Mouse (Mus musculus): Measurements from ENCODE around the gene Irs2.

The Irs2 gene

DNA sequence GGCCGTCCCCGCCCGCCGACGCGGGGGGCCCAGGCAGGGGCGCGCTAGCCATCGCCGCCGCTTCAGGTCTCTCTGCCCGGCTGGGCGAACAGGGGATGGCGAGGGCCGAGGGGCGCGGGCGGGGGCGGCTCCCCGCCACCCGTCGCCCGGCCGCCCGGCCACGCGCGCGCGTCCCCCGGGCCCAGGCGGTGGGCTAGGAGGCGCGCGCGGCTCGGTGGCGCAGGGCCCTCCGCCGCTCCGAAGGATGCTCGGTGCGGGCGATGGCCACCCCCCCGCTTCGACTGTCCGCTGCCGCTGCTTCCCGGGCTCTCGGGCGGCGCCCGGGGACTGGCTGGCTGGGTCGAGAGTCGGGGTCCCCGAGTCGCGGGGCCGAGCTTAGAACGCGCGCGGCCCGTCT lies at the start of gene Irs2:
Gene Irs2 (minus strand): TSS at position 80 of the 397 bp plus-strand sequence.
- DNase-seq (ENCODE audit: low spot score in 2 of 2): no peak

DNA sequence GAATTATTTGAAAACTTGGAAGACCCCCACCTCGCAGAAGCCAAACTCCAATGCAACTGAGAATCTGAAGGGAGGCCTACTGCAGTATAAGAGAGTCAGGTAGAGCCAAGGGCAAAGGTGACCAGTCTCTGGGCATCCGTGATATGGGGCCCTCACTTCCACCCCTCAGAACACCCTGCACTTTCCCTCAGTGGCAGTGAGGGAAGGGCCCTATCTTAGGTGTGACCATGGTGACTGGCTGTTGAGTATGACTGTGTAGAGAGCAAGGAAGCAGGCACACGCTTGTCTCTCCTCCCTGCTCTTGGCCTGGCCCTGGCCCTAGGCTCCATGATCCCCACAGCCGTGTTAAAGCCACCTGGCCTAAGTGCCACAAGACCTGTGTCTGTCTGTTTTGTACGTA lies 48.4 kb upstream of the Irs2 start:
- no peak for DNase-seq (ENCODE audit: low spot score in 2 of 2)

DNA sequence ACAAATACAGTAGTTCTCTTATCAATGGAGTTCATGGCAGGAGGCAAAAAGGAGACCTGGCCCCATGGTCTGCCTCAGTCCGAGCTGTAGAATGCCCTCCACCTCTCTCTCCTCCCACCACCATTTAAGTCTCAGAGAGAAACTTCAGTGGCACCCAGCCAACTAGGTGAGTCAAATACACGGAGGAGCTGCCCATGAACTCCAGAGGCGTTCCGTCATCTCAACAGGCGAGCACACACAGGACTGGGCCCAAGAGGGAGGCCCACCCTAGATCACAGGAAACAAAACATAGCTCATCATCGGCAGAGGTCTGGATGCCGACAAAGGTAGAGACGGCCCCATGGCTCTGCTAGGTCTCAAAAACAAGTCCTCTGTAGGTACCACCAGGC lies 47.9 kb upstream of the Irs2 start:
- no peak for DNase-seq (ENCODE audit: low spot score in 2 of 2)

DNA sequence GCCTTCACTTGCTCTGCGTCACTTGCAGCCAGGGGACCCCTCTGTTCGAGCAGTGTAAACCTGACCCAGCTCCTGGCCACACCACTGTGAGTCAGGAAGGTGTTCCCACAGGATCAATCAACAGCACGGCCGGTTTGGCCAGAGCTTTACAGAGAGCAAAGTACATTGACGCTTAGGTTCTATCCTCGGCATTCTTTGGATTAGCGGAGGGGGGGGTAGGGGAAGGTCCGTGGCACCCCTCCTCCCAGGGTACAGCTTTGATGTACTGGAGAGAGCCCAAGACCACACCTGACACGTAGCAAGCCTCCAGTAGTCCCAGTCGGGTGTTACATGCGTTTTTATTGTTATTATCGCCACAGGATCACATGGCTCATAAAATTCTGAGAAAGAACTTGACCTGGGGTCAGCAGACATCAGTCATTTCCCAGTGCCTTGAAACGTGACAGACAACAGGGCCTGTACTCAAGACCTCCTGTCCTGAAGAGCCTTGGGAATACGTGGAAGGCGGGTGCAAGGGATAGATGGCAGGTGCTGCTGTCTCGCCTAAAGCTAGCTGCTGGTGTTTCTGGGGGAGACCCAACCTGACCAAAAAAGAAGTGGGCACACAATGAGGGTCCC lies 47.4 kb upstream of the Irs2 start:
- no peak for DNase-seq (ENCODE audit: low spot score in 2 of 2)

DNA sequence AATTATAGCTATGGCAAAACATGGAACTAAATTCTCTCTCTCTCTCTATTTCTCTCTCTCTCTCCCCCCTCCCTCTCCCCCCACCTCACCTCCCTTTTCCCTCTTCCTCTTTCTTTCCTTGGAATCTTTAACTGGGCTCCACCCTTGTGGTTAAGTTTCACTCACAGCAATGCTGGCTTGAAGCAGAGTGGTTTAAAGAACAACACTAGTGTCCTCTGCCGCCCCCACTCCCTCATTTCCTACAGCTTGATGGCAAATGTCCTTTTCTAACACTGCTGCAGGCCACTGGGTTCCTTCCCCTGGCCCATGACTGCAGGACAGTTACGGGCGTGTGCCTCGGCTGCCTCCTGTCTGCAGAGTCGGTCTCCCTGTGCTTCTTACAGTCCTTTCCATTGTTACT lies 41.6 kb upstream of the Irs2 start:
- no peak for DNase-seq (ENCODE audit: low spot score in 2 of 2)

DNA sequence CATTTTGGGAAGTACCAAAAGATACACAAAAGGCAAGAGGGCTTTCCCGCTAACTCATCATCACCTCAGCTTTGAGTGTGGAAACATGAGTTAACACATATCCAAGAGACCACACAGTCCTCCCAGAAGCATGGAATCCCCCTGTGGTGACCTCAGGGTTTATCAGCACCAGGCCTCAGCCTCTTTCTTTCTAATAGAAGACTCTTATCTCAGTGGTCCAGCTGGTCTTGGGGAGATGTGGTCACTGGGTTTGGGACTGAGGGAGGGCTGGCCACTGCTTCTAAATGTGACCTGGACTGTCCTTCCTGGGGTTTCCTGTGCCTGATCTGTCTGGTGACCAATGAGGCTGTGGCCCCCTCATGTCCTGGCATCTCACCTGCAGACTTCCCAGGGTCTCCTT lies 39.6 kb upstream of the Irs2 start:
- DNase-seq (ENCODE audit: low spot score in 2 of 2): no peak

DNA sequence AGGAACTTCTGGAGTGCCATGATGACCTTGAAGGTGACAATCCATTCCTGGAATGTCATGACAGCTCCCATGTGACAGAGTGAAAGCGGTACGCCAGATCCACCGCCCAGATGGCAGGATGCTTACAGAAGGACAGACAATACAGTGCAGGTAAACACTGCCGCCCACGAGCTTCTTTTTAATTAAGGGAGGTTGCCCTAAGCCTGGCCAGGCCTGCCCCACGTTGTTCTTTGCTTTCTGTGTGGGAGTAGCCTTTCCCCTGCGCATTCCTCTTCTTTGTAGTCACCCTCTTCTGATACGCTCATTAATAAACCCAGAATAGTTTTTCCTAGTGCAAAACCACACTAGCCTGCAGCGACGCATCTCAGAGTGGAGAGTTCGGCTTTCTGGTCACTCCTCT lies 36.4 kb upstream of the Irs2 start:
- DNase-seq (ENCODE audit: low spot score in 2 of 2): no peak

DNA sequence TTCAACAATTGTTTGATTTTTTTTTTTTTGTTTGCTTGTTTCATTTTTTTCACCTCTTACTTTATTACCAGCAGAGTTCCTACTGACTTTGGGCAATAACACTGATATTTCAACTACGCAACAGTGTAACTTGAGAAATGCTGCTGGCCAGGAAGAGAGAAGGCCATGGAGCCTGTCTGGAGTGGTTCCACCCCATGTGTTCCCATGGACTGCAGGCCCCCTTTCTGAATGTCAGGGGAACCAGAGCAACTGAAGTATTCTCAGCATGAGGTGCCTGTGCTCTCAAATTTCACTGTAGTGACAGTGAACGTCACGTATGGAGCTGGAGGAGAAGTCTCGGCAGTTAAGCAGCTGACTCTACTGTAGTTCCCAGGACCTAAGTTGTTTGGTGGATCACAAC lies 35.3 kb upstream of the Irs2 start:
- no peak for DNase-seq (ENCODE audit: low spot score in 2 of 2)

DNA sequence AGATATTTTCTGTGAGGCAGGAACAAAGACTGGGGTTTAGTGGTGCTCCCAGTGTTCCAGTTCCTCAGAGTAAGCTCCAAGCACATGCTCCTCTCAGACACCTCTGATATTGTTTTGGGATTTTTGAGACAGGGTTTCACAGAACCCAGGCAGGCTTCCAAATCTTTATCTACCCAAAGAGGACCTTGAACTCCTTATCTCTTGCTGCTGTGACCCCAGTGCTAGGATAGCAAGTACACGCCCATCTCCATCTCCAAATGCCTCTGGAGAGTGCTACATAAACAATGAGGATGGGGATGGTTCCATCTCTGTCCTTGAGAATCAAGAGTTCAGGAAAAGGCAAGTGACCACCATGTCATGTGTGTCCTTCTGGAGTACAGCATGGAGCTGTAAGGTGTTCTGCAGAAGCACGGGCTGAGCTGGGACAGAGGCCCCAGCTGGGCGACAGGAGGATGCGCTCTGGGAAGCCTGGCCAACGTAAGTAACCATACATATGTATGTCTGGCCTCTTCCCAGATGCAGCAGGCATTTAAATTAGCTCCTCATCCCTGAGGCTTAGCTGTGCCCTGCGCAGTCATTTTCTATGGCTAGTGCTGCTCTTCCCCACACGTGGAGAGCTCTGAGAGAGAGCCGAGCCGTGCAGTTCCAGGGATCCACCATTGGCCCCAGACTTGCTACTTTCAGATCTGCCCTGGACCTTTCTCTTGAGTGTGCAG lies 34.8 kb upstream of the Irs2 start:
- DNase-seq (ENCODE audit: low spot score in 2 of 2): no peak

DNA sequence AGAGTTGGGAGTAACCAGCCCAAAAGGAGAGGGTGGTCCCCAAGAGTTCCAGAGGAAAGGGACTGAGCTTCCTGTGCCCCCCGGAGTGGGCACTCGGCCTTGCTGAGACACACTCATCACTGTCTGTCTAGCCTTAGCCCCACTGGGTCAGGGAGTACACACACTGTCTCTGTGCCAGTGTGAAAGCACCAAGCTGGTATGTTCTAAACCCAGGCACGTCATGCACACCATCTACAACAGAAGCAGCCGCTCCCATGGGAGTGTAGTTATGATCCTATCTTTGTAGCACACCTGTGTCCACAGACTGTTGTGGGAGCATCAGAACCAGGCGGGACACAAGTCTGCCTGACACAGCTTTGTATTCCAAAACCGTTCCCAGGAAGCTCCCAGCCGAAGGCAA lies 31.8 kb upstream of the Irs2 start:
- DNase-seq (ENCODE audit: low spot score in 2 of 2): no peak

DNA sequence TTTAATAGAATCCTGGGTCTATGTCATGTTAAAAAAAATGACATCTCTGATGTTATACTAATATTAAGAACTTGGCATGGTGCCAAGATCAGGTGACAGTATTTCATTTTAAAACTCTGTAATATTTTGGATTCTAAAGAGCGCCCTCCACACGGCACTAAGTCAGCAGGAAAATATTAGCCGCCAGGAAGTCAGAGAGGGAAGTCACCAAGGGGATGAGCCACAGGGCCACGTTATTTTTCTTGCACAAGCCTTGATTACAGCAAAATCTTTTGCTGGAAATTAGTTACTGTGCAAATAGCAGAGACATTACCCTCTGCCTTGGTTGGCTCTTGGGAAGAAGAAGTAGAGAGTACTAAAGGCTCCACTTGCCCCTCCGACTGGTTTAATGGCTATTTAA lies 30.5 kb upstream of the Irs2 start:
- no peak for DNase-seq (ENCODE audit: low spot score in 2 of 2)

DNA sequence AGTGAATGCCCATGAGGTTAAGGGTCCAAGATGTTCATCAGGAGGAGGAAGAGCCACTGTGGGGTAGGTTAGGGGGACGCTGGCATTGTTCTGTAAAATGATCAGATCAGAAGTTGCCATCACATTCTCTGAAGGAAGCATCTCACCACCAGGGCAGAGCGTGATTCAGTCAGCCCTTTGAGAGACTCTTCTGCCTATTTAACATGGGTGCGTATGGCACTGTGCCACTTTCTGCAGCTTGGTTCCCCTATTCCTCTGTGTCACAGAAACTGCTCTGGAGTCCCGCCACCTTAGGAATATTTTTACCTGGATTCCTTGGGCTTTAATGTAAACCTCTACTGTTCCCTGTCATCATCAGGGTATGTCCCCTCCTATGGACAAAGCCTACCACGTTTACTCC lies 30.1 kb upstream of the Irs2 start:
- no peak for DNase-seq (ENCODE audit: low spot score in 2 of 2)

DNA sequence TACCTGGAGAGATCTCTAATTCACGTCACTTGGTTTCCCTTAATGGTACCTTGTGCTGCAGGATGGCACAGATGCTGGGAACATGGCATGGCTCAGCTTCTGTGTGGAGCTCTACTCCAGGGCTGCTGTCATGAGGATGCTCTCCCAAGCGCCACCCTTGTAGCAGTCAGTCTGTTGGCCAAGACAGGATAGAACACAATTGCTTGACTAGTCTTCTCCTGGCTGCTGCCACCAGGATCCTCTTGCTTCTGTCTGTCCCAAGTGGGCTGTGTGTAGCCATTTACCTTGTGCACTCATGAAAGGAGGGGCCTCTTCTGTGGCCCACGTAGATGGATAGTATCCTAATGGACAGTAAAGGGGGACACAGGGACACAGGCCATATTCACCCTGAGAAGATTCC lies 28.5 kb upstream of the Irs2 start:
- no peak for DNase-seq (ENCODE audit: low spot score in 2 of 2)

DNA sequence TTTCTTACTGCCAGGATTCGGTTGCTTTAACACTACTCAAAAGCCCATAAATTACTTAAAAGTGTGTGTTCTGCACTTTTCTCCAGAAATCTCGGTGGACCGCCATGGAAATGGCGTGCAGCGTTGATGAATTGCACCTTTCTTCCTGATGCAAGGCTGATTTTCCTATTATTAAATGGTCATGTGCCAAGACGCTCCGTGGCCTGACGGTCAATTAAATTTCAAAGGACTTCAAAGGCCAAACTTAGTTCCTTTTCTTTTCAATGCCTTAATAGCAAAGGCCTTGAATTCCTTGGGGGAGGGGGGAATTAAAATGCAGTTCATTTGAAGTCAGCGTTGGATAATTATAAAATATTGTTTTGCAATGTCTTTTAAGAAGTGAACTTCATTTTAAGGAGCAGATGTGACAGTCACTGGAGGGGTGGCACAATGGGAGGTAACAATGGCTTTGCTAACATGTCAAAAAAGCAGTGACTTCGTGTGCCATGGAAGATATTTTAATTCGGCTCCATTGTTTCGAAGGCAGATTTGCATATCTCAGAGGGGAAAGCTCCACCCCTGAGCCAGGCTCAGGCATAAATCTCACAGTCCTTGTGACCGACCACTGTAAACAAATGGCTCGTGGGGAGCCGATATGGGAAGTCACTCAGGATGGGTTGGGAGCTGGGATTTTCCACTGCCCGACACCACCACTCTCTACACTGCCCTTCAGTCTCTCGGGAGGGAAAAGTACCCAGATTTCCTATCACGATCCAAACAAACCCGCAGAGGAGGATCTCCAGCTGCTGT lies 27.6 kb upstream of the Irs2 start:
- DNase-seq (ENCODE audit: low spot score in 2 of 2): no peak

DNA sequence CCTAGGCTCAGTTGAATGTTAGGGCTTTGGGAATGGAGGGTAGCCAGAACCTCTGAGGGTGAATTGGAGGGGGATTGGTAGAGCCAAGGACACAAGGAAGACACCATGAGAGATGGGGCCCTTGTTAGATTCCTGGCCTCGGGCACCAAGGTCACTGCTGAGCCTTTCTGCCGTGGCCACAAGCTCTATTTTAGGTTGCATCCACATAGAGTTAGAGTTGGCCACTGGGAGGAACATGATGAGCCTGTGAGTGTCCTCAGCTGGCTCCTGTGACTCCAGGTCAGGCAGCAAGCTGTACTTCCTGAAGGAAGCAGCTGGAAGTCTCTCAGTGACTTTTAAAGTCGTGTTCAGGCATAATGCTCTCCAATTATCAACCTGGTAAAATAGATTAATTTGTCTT lies 16.6 kb upstream of the Irs2 start:
- DNase-seq (ENCODE audit: low spot score in 2 of 2): no peak

DNA sequence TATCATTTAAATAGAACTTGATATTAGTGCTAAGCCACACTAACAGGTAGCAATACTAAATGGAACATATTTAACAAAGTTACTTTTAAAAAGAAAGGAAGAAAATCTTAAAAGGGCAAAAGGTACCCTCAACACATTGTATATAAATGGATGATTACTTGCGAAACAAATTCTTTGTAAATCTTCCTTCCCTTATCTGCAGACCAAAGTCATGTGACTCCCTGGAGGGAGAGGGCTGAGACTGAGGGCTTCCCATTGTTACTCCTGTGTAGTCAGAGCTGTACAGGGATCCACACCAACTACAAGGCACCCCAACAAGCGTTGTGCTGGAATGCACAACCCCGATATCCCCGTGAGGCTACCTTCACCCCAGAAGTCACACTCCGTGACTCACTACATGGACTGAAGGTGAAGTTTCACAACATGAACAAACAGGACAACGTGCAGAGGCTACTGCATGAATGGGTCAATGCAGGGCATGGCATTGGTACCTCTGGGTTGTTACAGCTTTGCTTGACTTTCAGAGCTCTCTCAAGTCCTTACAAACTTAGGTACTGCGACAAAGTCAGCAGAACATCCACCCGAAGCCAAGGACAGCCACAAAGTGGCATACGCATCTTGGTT lies 12.8 kb upstream of the Irs2 start:
- no peak for DNase-seq (ENCODE audit: low spot score in 2 of 2)

DNA sequence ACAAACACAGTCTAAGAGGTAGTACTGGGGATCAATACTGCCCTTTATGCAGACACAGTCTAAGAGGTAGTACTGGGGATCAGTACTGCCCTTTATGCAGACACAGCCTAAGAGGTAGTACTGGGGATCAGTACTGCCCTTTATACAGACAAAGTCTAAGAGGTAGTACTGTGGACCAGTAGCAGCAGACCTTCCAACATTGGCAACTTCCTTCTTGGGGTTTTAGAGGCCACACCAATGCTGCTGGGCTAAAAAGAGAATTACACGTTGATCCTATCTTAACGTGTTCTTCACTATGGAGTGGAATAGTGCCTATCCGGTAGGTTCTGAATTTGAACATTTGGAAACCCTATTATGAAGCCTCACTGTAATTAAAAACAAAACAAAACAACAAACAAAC lies 7.4 kb upstream of the Irs2 start:
- DNase-seq (ENCODE audit: low spot score in 2 of 2): no peak

DNA sequence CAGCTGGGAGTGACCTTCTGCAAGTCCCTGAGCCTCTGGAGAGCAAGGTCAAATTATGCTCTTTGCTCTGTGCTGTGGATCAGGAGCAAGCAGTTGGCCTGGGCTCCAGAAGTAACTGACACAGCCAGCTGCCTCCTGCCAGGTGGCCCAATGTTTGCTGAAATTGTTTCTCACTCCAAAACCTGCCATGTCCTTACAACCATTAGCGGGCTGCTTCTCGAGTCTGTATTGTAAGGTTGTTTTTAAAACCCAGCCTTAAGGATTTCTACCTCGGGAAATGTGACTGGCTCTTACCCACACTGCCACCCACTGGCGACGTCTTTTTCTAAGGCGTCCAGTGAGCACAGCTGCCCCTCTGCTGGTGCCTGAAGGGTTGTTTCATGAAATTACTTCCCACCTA lies 5.0 kb upstream of the Irs2 start:
- peak in 1 of 2 experiments; percentile 42 for DNase-seq (ENCODE audit: low spot score in 2 of 2)

DNA sequence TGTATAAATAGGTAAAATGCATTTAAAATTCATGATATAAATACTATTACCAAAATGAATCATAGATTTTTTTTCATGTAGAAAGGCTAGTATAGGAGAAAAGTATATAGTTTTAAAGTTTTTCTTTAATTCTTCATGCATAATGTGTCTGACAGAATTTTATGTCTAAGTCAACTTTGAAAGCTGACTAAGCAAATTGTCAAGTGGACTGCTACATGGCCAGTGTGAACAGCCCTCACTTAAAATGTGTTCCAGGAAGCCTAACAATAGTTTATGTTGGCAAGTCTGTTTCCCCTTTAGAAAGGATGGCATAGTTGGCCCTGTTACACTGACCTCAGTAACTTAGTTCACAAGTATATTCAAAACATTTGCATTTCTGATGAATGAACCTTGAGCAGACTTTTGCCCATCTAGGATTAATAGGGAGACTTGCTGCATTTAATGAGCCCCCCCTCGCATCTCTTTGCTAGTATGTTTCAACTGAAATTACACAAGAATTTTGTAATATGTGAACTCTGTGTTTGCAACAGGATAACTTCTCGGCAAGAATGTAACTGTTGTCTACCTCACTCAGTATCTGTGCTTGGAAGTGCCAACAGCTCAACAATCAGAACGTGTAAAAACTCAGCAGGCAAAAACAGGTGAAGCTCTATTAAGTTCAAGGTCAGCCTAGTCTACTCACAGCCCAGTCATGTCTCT lies 3.7 kb upstream of the Irs2 start:
- no peak for DNase-seq (ENCODE audit: low spot score in 2 of 2)

DNA sequence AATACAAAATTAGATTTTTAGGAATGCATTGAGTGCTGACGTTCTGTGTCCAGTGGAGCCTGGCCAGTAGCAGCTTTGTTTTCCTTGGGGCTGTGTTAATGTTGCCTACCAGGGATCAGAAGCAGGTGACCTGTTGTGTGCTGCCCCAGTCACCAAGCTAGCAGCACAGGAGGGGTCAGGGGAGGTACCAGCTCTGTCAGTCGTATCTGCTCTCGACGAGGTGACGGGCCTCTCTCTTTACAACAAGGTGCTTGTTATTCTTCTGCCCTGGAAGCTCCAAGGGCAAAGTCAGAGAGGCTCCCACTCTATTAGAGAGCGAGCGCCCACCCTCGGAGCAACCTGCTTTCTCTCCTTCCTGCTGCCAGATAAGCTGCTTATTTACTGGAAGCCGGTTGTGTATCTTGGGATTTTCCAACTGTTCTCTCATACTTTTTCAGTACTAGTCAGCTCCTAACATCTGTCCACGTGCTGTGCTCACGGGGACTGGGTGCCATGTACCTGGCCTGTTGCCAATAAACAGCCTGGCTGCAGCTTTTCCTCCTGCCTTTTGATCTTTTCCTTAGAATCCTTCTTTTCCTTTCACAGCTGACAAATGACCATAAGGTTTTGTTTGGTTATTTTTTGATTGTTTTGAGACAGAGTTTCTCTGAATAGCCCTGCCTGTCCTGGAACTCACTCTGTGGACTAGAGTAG lies 2.8 kb upstream of the Irs2 start:
- DNase-seq (ENCODE audit: low spot score in 2 of 2): no peak

DNA sequence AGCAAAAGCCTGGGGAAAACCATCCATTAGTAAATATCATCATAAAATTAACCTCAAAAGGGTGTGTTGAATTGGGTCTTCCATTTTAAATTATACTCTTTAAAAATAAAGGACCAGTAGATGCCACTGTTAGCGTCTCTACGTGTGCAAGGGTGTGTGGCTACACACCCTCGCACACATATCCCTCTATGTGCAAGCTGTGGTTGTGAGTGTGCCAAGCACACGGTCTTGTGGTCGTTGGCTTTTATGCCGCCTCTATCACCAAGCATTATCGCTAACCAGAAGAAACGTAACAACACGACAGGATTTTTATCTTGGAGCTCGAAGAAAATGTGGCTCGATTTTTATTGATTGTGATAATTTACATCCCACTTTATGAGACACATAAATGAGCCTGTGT lies 2.1 kb upstream of the Irs2 start:
- no peak for DNase-seq (ENCODE audit: low spot score in 2 of 2)
